Mouse (Mus musculus) embryonic fibroblast, embryonic 13.5 days (primary cell): ENCODE results near the gene Slc25a17.

Experiments
- CTCF ChIP-seq: IDR thresholded peaks from 2 replicates; pipeline ENCODE4 v1.5.1; 2011; ENCODE audit warnings: mild to moderate bottlenecking, control low read depth, low read length, moderate library complexity, borderline replicate concordance; ENCODE audit not compliant: insufficient read depth
- POLR2A ChIP-seq: IDR thresholded peaks from 2 replicates; pipeline ENCODE4 v1.6.1; 2011; ENCODE audit warnings: low read depth, mild to moderate bottlenecking, control low read depth, low read length, moderate library complexity

DNA sequence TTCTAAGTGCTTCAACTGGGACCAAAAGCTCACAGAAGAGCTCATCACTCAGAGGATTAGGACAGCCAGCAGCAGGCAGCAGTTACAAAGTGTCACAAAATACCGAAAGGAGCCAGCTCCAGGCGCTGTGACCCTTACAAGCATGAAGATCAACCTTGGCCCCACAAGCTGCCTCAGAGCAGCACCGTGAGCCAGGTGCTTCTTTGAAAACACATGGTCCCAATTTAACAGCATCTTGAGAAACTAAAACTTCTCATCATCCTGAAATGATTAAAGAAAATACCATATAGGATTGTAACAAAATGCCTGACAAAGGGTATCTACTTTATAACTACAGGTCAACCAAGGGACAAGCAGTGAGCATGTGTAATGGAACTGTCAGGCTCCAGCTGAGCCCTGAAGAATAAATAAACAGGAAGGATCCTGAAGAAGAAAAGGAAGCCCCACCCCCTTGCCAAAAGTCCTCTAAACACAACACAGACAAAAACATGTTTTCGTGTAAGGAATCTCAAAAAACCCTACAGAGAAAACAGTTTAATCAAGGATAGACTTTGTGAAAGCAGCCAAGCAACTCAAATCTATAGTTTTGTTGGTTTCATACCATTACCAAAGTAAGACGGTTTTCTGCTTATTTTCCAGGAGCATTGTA is 30.8 kb downstream of the Slc25a17 start:
- TF ChIP-seq POLR2A: no peak
- no peak for TF ChIP-seq CTCF
